Mouse (Mus musculus) heart, embryonic 14.5 days (tissue): ENCODE results near the gene Ecd. TPM values are rescaled to one million over a fixed set of nuclear protein-coding genes. Genes with fewer than 3 reads are reported as not detected.
A peak's percentile ranks its signal among the peaks of the same experiment; 100 is the strongest.

ENCODE experiments used
- ATAC-seq: fragments of 200-750 bp; cut with Nextera tagmentation; 2 replicates; pipeline ENCODE4 v1.8.0; 2017; ENCODE audit warnings: low read depth, moderate TSS enrichment; ENCODE audit not compliant: insufficient number of reproducible peaks, insufficient read depth, low FRiP score
- H3K27ac ChIP-seq, 2 experiments: fragments of 200-500 bp in 1 of 2; fragments of 300-500 bp in 1 of 2; sonication (generic) in 1 of 2; replicated peaks in 1 of 2; 2 replicates each; pipeline ENCODE4 v1.5.1; 2012 to 2014; ENCODE audit warnings: low read depth in 2 of 2, low read length in 2 of 2, control low read depth in 1 of 2, mild to moderate bottlenecking in 1 of 2, mixed read lengths in 1 of 2; ENCODE audit not compliant: control insufficient read depth in 1 of 2, insufficient read depth in 1 of 2
- H3K27me3 ChIP-seq: fragments of 300-500 bp; sonication (generic); 2 replicates; pipeline ENCODE4 v1.6.1; 2014; ENCODE audit warnings: mild to moderate bottlenecking, low read length, control low read depth; ENCODE audit not compliant: control insufficient read depth, insufficient read depth
- H3K36me3 ChIP-seq: fragments of 300-500 bp; sonication (generic); 2 replicates; pipeline ENCODE4 v1.6.1; 2014; ENCODE audit warnings: mild to moderate bottlenecking, control low read depth, low read length, mixed read lengths; ENCODE audit not compliant: control insufficient read depth, insufficient read depth
- H3K4me1 ChIP-seq, 2 experiments: fragments of 200-500 bp in 1 of 2; fragments of 300-500 bp in 1 of 2; sonication (generic) in 1 of 2; 2 replicates each; pipeline ENCODE4 v1.6.1; 2012 to 2014; ENCODE audit warnings: low read length in 2 of 2, control low read depth in 1 of 2, mixed read lengths in 1 of 2; ENCODE audit not compliant: control insufficient read depth in 2 of 2, insufficient read depth in 2 of 2
- H3K4me2 ChIP-seq: fragments of 300-500 bp; sonication (generic); 2 replicates; pipeline ENCODE4 v1.6.1; 2014; ENCODE audit warnings: mild to moderate bottlenecking, low read length
- H3K4me3 ChIP-seq, 2 experiments: fragments of 200-500 bp in 1 of 2; fragments of 300-500 bp in 1 of 2; sonication (generic) in 1 of 2; 2 replicates each; pipeline ENCODE4 v1.5.1; 2012 to 2014; ENCODE audit warnings: low read length in 2 of 2, mild to moderate bottlenecking in 2 of 2, control low read depth in 1 of 2, low read depth in 1 of 2, moderate library complexity in 1 of 2; ENCODE audit not compliant: control insufficient read depth in 1 of 2, insufficient read depth in 1 of 2
- H3K9ac ChIP-seq: fragments of 300-500 bp; sonication (generic); 2 replicates; pipeline ENCODE4 v1.6.1; 2014; ENCODE audit warnings: mild to moderate bottlenecking, low read length
- H3K9me3 ChIP-seq: fragments of 300-500 bp; sonication (generic); 2 replicates; pipeline ENCODE4 v1.6.1; 2016; ENCODE audit warnings: low read length, control low read depth; ENCODE audit not compliant: control insufficient read depth
- WGBS: fragments of 180-500 bp; shearing (Covaris S2); extraction: QIAGEN DNeasy Blood & Tissue Kit; methylation state at CpG from one replicate; pipeline ENCODE4 v1.1.7; 2014; 5-methylcytosine and 5-hydroxymethylcytosine counted together
- polyA plus RNA-seq: library from polyadenylated mRNA; unstranded; fragments of >200 nt; fragmentation: Nextera tagmentation; extraction: Ambion mirVana; gene quantifications from 2 replicates; pipeline ENCODE4 v1.2.1, GENCODE M21; 2014

Ecd gene
- polyA plus RNA-seq, 1 experiment from 2014 or later = 36.4 TPM

DNA sequence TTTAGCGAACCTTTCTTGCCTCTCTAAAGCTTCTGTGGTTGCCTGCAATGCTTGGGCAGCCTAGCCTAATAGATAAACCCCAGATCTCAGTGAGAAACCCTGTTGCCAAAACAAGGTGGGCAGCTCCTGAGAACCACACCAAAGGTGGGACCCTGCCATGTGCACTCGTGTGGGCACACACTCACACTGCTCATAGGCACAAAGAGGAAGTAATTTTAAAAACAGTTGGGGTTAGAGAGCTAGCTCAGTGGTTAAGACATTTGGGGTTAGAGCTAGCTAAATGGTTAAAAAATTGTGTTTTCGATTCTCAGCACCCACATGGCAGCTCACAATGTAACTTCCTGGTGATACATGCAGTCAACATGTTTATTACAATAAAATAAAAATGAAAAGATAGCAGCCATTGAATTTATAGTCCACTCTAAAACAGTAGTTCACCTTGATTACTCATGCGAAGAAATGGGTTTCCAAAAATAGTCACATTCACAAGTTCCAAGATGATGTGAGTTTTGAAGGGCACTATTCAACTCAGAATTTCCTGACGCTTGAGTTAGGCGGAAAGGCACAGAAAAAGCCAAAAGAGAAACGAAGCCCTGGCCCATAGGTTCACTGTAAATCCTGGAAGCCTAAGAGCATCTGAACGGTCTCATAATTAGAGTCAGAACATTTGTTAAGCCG, 32.0 kb upstream of the Ecd start:
- H3K4me3 ChIP-seq = no peak overlapping the region
- peaks cover 75% of the 10 kb centered on the region for H3K36me3 ChIP-seq
- no peaks in the 10 kb centered on the region for H3K9me3 ChIP-seq
- no peaks in the 10 kb centered on the region for H3K27me3 ChIP-seq
- peaks cover 8 to 20% of the 10 kb centered on the region in 2 experiments for H3K4me1 ChIP-seq
- 84% methylated on average over 9 of the region's 9 CpGs for WGBS
- no peak overlapping the region for H3K9ac ChIP-seq
- no peak overlapping the region for H3K4me2 ChIP-seq
- no peak for ATAC-seq
- H3K27ac ChIP-seq = no peak overlapping the region

DNA sequence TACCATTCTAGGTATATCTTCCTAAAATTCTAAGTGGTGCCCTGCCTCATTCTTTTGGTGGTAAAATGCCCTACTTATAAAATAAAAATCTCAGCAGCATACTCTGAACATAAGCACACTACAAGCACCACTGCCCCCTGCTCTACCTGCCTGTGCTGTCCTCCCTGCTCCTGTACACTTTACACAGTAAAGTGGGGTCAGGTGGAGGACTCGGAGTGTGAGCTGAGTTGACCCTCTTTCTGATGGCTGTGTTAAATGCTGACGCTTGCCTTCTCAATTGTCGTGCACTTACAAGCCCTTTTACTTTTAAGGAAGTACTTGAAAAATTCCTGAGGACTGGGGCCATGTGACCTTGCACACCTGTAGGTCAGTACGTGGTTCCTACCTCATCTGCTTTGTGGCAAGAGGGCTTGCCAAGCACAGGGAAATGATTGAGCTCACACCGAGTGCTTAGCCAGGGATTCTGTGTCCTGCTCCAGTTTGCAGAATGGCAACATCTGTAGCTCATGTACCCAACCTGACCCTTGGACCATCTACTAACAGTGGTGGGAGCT, 31.2 kb upstream of the Ecd start:
- peaks cover 73% of the 10 kb centered on the region for H3K36me3 ChIP-seq
- H3K27me3 ChIP-seq = no peaks in the 10 kb centered on the region
- no peak overlapping the region for H3K4me2 ChIP-seq
- peaks cover 8 to 20% of the 10 kb centered on the region in 2 experiments for H3K4me1 ChIP-seq
- no peak overlapping the region for H3K9ac ChIP-seq
- no peak overlapping the region for H3K27ac ChIP-seq
- WGBS = 85% methylated on average over 5 of the region's 5 CpGs
- no peak for ATAC-seq
- H3K9me3 ChIP-seq = no peaks in the 10 kb centered on the region
- H3K4me3 ChIP-seq = no peak overlapping the region

DNA sequence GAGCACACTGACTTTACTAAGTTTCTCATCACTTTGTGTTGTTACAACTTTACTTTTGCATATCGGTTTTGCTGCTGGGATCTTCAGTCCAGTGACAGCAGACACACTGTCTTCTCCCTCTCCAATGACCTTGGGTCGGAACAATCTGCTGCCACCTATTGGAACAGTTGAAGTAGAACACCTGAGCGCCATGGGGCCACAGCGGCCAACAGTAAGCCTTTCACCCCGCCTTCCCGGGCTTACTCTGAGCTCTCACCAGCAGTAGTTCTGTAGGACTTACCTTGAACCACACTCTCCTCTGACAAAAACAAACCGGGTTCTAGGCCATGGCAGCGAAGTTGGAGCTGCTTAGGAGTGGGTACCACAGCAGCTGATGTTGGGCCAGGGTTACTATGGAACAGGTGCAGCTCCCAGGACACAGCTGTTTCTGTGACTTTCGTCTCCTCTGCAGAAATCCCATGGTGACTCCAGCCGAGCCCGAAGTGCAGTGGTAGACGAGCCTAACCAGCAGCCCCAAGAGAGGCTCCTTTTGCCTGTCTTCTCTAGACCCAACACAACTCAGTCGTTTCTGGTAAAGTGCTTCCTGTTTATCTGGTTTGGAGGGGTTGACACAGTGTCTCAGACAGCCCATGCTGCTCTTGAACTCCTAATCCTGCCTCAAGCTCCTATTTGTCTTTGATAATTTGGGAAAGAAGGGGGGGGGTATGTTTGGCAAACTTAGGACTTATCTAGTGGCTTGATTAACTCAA, 30.6 kb upstream of the Ecd start:
- Histone ChIP-seq H3K9ac (no peak overlapping the region), H3K4me1 (peaks cover 8 to 20% of the 10 kb centered on the region in 2 experiments), H3K4me3 (no peak overlapping the region), H3K27ac (no peak overlapping the region), H3K9me3 (no peaks in the 10 kb centered on the region), H3K27me3 (no peaks in the 10 kb centered on the region), H3K4me2 (no peak overlapping the region), H3K36me3 (peaks cover 72% of the 10 kb centered on the region)
- ATAC-seq = peak; percentile 51; the same call in 1 of the 2 replicates
- 29% methylated on average over 13 of the region's 13 CpGs for WGBS

DNA sequence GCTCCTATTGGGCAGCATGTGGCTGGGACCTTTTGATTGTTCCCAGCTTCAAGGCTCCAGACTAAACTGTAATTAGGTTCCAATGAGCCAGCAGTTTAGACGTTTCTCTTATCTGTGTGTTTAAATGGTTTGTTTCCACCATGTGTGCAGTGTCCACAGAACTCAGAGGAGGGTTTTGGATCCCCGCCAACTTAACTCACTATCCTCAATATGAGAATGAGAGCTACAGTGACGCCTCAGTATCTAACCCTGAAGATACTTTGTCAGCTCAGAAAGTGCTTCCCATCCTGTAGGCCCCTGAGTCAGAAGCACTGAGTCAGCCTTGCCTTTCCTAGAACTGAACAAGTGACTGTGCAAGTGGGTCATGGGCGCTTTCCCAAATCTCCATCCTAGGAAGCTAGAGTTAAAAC, 29.2 kb upstream of the Ecd start:
- H3K9ac ChIP-seq = no peak overlapping the region
- H3K9me3 ChIP-seq = no peaks in the 10 kb centered on the region
- H3K4me1 ChIP-seq = peaks cover 8 to 20% of the 10 kb centered on the region in 2 experiments
- 40% methylated on average over 4 of the region's 4 CpGs for WGBS
- H3K4me2 ChIP-seq = no peak overlapping the region
- no peak overlapping the region for H3K4me3 ChIP-seq
- H3K27me3 ChIP-seq = no peaks in the 10 kb centered on the region
- H3K27ac ChIP-seq = peak overlapping the region; percentile 55 to 64
- peak; percentile 76 for ATAC-seq
- peaks cover 73% of the 10 kb centered on the region for H3K36me3 ChIP-seq

DNA sequence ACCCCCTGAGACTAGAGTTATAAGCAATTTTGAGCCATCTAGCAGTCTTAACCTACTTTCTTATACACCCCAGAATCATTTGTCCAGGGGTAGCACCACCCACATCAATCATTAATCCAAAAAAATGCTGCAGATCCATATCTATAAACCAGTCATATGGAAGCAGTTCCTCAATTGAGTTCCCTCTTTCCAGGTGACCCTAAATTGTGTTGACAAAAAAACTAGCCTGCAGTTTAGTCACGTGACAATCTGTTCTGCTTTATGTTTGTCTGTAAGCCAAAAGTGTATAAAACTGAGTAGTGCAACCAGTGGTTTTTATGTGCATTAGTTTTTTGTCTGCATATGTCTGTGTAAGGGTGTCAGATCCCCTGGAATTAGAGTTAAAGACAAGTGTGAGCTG, 23.9 kb upstream of the Ecd start:
- Histone ChIP-seq H3K4me2 (no peak overlapping the region), H3K36me3 (peaks cover 77% of the 10 kb centered on the region), H3K9me3 (no peaks in the 10 kb centered on the region), H3K4me1 (peaks cover 2 to 5% of the 10 kb centered on the region in 2 experiments; a peak in 3 of 4 replicates), H3K9ac (no peak overlapping the region), H3K27me3 (no peaks in the 10 kb centered on the region), H3K4me3 (no peak overlapping the region), H3K27ac (no peak overlapping the region)
- 82% methylated on average over 1 of the region's 1 CpGs for WGBS
- no peak for ATAC-seq

DNA sequence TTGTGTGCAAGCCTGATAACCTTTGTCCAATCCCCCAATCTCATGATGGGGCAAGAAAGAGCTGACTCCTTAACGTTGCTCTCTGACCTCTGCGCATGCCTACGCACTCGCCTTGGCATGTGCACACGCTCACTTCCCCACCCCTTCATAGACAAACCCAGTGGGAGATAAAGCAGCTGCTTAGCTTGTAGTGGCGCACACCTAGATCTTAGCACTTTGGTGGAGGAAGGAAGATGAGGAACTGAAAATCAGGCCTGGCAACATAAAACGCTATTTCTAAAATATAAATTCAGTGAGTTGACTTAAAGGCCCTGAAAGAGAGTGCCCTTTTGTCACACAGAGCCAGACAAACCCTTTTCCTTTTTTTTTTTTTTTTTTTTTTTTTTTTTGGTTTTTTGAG, 22.9 kb upstream of the Ecd start:
- H3K9me3 ChIP-seq = no peaks in the 10 kb centered on the region
- ATAC-seq = no peak
- no peak overlapping the region for H3K27ac ChIP-seq
- H3K36me3 ChIP-seq = peaks cover 79% of the 10 kb centered on the region
- H3K4me2 ChIP-seq = no peak overlapping the region
- H3K4me3 ChIP-seq = no peak overlapping the region
- H3K9ac ChIP-seq = no peak overlapping the region
- H3K4me1 ChIP-seq = no peaks in the 10 kb centered on the region
- 82% methylated on average over 7 of the region's 7 CpGs for WGBS
- no peaks in the 10 kb centered on the region for H3K27me3 ChIP-seq

DNA sequence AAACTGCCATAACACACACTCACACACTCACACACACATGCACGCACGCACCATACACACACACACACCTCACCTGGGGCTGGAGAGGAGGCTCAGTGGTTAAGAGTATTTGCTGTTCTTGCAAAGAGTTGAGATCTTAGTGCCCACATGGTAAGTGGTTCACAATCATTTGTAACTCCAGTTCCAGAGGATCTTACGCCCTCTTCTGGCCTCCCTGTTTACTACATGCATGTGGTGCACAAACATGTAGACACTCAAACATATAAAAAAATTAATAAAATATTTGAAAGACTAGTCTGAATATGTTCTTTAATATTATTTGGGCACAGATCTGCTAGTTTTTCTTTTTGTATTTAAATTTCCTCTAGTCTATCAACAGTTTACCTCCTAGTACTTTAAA, 20.4 kb upstream of the Ecd start:
- Histone ChIP-seq H3K27me3 (no peaks in the 10 kb centered on the region), H3K4me1 (no peaks in the 10 kb centered on the region), H3K4me2 (no peak overlapping the region), H3K27ac (no peak overlapping the region), H3K9ac (no peak overlapping the region), H3K4me3 (no peak overlapping the region), H3K9me3 (no peaks in the 10 kb centered on the region), H3K36me3 (peaks cover 81% of the 10 kb centered on the region)
- 93% methylated on average over 3 of the region's 3 CpGs for WGBS
- no peak for ATAC-seq
